Mouse (Mus musculus): ENCODE measurements at regions not wholly inside any gene's neighbourhood (a gene's known extent, or its start where the extent isn't known, plus 50 kb on each side); places are given as distances from the start of the nearest gene placed in this dataset.

GRCm38 (mm10) chr6:99843507-99843906 is 117.3 kb upstream of the Prok2 start:
- TF ChIP-seq RAD21 (IDR thresholded peaks at IDR 0.05; ENCODE audit: low read depth, low read length) (no peak), SIN3A (IDR thresholded peaks at IDR 0.05; ENCODE audit: low read length) (no peak), NRF1 (IDR thresholded peaks at IDR 0.05; ENCODE audit: insufficient read depth, low read depth, low read length, poor library complexity, severe bottlenecking) (no peak), NELFE (IDR thresholded peaks at IDR 0.05; ENCODE audit: low read depth, low read length) (no peak), JUND (IDR thresholded peaks at IDR 0.05; ENCODE audit: low read depth, low read length) (no peak), USF1 (IDR thresholded peaks at IDR 0.05; ENCODE audit: low read depth, low read length) (no peak), ELF1 (IDR thresholded peaks at IDR 0.05; ENCODE audit: low read depth, low read length) (no peak), MEF2A (IDR thresholded peaks at IDR 0.05; ENCODE audit: extremely low read depth, insufficient replicate concordance, low read depth, low read length, poor library complexity, severe bottlenecking) (no peak), ZC3H11A (IDR thresholded peaks at IDR 0.05; ENCODE audit: low read depth, low read length) (no peak), GATA1 (IDR thresholded peaks at IDR 0.05; ENCODE audit: low read depth, low read length) (no peak), MAFK (IDR thresholded peaks at IDR 0.05; ENCODE audit: borderline replicate concordance, low read depth, low read length) (no peak)
- H3K9me3 ChIP-seq (replicated peaks; ENCODE audit: insufficient read depth, low read length), result no peaks in the 10 kb centered on the region
- H3K4me3 ChIP-seq (ENCODE audit: control insufficient read depth in 1 of 2, insufficient read depth in 1 of 2, low read depth in 2 of 2, low read length in 2 of 2), result no peak overlapping the region

GRCm38 (mm10) chr6:99842723-99843122 is 116.5 kb upstream of the Prok2 start:
- Histone ChIP-seq H3K4me1 (ENCODE audit: control insufficient read depth in 1 of 2, insufficient read depth in 2 of 2, low read length in 2 of 2) (no peaks in the 10 kb centered on the region), H3K4me3 (ENCODE audit: control insufficient read depth in 1 of 2, insufficient read depth in 1 of 2, low read depth in 2 of 2, low read length in 2 of 2) (no peak overlapping the region), H3K9me3 (replicated peaks; ENCODE audit: insufficient read depth, low read length) (no peaks in the 10 kb centered on the region), H3K36me3 (ENCODE audit: control insufficient read depth in 1 of 2, insufficient read depth in 2 of 2, low read length in 2 of 2) (no peaks in the 10 kb centered on the region), H3K9ac (ENCODE audit: control insufficient read depth, low read depth, low read length, poor library complexity, severe bottlenecking) (no peak overlapping the region), H3K27ac (ENCODE audit: control insufficient read depth, low read depth, low read length) (no peak overlapping the region), H3K27me3 (ENCODE audit: control insufficient read depth in 1 of 2, insufficient read depth in 2 of 2, low read length in 2 of 2) (no peaks in the 10 kb centered on the region), H3K79me2 (ENCODE audit: control insufficient read depth, insufficient read depth, low read length, poor library complexity) (no peaks in the 10 kb centered on the region)
- no peak for DNase-seq (ENCODE audit: low read depth, low spot score)
- TF ChIP-seq ZKSCAN1 (IDR thresholded peaks at IDR 0.05; ENCODE audit: low read depth, low read length) (no peak), UBTF (IDR thresholded peaks at IDR 0.05; ENCODE audit: borderline replicate concordance, insufficient read depth, low read depth, low read length) (no peak)

More at GRCm38 (mm10) chr6:99843507-99843906, 117.3 kb upstream of the Prok2 start:
- Histone ChIP-seq H3K36me3 (ENCODE audit: control insufficient read depth in 1 of 2, insufficient read depth in 2 of 2, low read length in 2 of 2) (no peaks in the 10 kb centered on the region), H3K27me3 (ENCODE audit: control insufficient read depth in 1 of 2, insufficient read depth in 2 of 2, low read length in 2 of 2) (no peaks in the 10 kb centered on the region), H3K27ac (ENCODE audit: control insufficient read depth, low read depth, low read length) (no peak overlapping the region), H3K79me2 (ENCODE audit: control insufficient read depth, insufficient read depth, low read length, poor library complexity) (no peaks in the 10 kb centered on the region), H3K9ac (ENCODE audit: control insufficient read depth, low read depth, low read length, poor library complexity, severe bottlenecking) (no peak overlapping the region), H3K4me1 (ENCODE audit: control insufficient read depth in 1 of 2, insufficient read depth in 2 of 2, low read length in 2 of 2) (no peaks in the 10 kb centered on the region)
- no peak for DNase-seq (ENCODE audit: low read depth, low spot score)

- no peaks in the 10 kb centered on the region for H3K4me1 ChIP-seq (ENCODE audit: control insufficient read depth in 1 of 2, insufficient read depth in 2 of 2, low read length in 2 of 2)
- no peaks in the 10 kb centered on the region for H3K79me2 ChIP-seq (ENCODE audit: control insufficient read depth, insufficient read depth, low read length, poor library complexity)
- H3K4me3 ChIP-seq (ENCODE audit: control insufficient read depth in 1 of 2, insufficient read depth in 1 of 2, low read depth in 2 of 2, low read length in 2 of 2), result no peak overlapping the region
- H3K9ac ChIP-seq (ENCODE audit: control insufficient read depth, low read depth, low read length, poor library complexity, severe bottlenecking), result no peak overlapping the region
- no peaks in the 10 kb centered on the region for H3K36me3 ChIP-seq (ENCODE audit: control insufficient read depth in 1 of 2, insufficient read depth in 2 of 2, low read length in 2 of 2)
- no peaks in the 10 kb centered on the region for H3K9me3 ChIP-seq (replicated peaks; ENCODE audit: insufficient read depth, low read length)
- H3K27me3 ChIP-seq (ENCODE audit: control insufficient read depth in 1 of 2, insufficient read depth in 2 of 2, low read length in 2 of 2), result no peaks in the 10 kb centered on the region
- DNase-seq (ENCODE audit: low read depth, low spot score), result no peak
- H3K27ac ChIP-seq (ENCODE audit: control insufficient read depth, low read depth, low read length), result no peak overlapping the region
- TF ChIP-seq GABPA (IDR thresholded peaks at IDR 0.05; ENCODE audit: low read depth, low read length), result no peak
These were observed 114.6 kb upstream of the Prok2 start for GRCm38 (mm10) chr6:99840823-99841222.

Measured in MEL (cell line).